Mouse (Mus musculus) spleen, adult 2 months (tissue): ENCODE data around the gene Slc5a11.

ENCODE experiments used
- CTCF ChIP-seq: fragments of 200-500 bp; IDR thresholded peaks from 2 replicates; pipeline ENCODE4 v1.5.1; 2011; ENCODE audit warnings: mild to moderate bottlenecking, inconsistent platforms; ENCODE audit not compliant: insufficient read depth, insufficient read length, insufficient replicate concordance; ENCODE audit errors: extremely low read depth
- POLR2A ChIP-seq: fragments of 200-500 bp; IDR thresholded peaks from 2 replicates; pipeline ENCODE4 v1.6.1; 2011; ENCODE audit warnings: low read depth, low read length, inconsistent platforms

- no peak for TF ChIP-seq POLR2A
- no peak for TF ChIP-seq CTCF
Measured at GRCm38 (mm10) chr7:123312738-123313137, 98.2 kb downstream of the Slc5a11 start.
